Mouse (Mus musculus): ENCODE measurements around the gene Gtf2a1l. TPM values are rescaled to one million over a fixed set of nuclear protein-coding genes. Genes with fewer than 3 reads are reported as not detected.

Gtf2a1l gene
- polyA plus RNA-seq, 1 experiment: not detected

DNA sequence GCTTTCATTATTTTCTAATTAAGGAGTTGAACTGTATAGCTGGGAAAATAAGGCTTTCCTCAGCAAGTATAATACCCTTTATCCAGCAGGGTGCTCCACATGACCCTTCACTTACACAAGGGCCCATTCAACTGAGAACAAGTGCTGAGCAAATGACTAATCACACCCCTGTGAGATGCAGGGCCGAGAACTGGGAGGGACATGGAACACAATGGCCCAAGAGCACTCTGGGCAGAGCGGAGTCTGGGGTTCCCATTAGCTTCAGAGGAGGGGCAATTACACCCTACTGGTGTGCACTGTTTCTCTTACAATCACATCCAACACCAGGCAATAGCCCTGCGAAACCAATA, 95.7 kb downstream of the Gtf2a1l start:
- Histone ChIP-seq H3K4me3 (replicated peaks; ENCODE audit: control insufficient read depth, low read depth, low read length) (no peak overlapping the region), H3K4me1 (ENCODE audit: control insufficient read depth, insufficient read depth, low read length) (no peaks in the 10 kb centered on the region), H3K27ac (ENCODE audit: control insufficient read depth, insufficient read depth, low read depth, low read length, poor library complexity) (no peak overlapping the region)
- WGBS: 88% methylated on average over 3 of the region's 3 CpGs
- TF ChIP-seq POLR2A (IDR thresholded peaks at IDR 0.05; ENCODE audit: borderline replicate concordance, control insufficient read depth, low read depth, low read length): no peak

Other genes with a start within 250 kb of the Gtf2a1l start
- gene Foxn2, start 227.9 kb upstream of the Gtf2a1l start, polyA plus RNA-seq (2011; ENCODE audit: insufficient read depth, insufficient read length, low replicate concordance, missing spikeins): 7.0 and 7.4 TPM in 2 replicates
- gene Ppp1r21, start 138.5 kb upstream of the Gtf2a1l start, polyA plus RNA-seq (2011; ENCODE audit: insufficient read depth, insufficient read length, low replicate concordance, missing spikeins): 24.1 and 26.5 TPM in 2 replicates
- 0.80 TPM in 1 of 2 replicates, not detected in the other for gene Ston1, start 71.0 kb upstream of the Gtf2a1l start, polyA plus RNA-seq (2011; ENCODE audit: insufficient read depth, insufficient read length, low replicate concordance, missing spikeins)
- gene Lhcgr, start 123.3 kb downstream of the Gtf2a1l start, polyA plus RNA-seq (2011; ENCODE audit: insufficient read depth, insufficient read length, low replicate concordance, missing spikeins): not detected in 2 replicates